Mouse (Mus musculus) C2C12 (cell line): Measurements from ENCODE around the gene Nlrc4.

Experiments used
- CTCF ChIP-seq: IDR thresholded peaks from one replicate; pipeline ENCODE4 v1.5.1; 2011; ENCODE audit not compliant: control insufficient read depth, insufficient read depth, insufficient read length
- MYOD1 ChIP-seq: IDR thresholded peaks from one replicate; pipeline ENCODE4 v1.6.1; 2011; ENCODE audit warnings: low read depth; ENCODE audit not compliant: control insufficient read depth, insufficient read length
- MYOG ChIP-seq: IDR thresholded peaks from one replicate; pipeline ENCODE4 v1.6.1; 2011; ENCODE audit not compliant: control insufficient read depth, insufficient read length; ENCODE audit errors: extremely low read depth

GRCm38 (mm10) chr17:74457972-74458677, 817 bp downstream of the Nlrc4 start:
- TF ChIP-seq CTCF (no peak), MYOD1 (no peak), MYOG (no peak)
